Mouse (Mus musculus) CH12.LX (cell line): ENCODE measurements at regions not wholly inside any gene's neighbourhood (a gene's known extent, or its start where the extent isn't known, plus 50 kb on each side); places are given as distances from the start of the nearest gene placed in this dataset.

ENCODE experiments used
- DNase-seq: peaks from one replicate; pipeline ENCODE4 v3.0.0-alpha.2; 2013; ENCODE audit errors: extremely low read depth
- H3K27ac ChIP-seq: 2 replicates; pipeline ENCODE4 v1.5.1; 2012; ENCODE audit warnings: low read depth, mild to moderate bottlenecking, control low read depth, moderate library complexity; ENCODE audit not compliant: insufficient read depth
- H3K27me3 ChIP-seq: replicated peaks from 2 replicates; pipeline ENCODE3; 2012; ENCODE audit warnings: inconsistent platforms
- H3K36me3 ChIP-seq, 2 experiments: replicated peaks in 1 of 2; 2 replicates each; pipeline versions ENCODE3 to v1.6.1; 2012; ENCODE audit warnings: inconsistent platforms in 1 of 2, low read length in 1 of 2, mild to moderate bottlenecking in 1 of 2, mixed read lengths in 1 of 2, moderate library complexity in 1 of 2; ENCODE audit not compliant: control insufficient read depth in 1 of 2, insufficient read depth in 1 of 2
- H3K4me1 ChIP-seq, 2 experiments: 2 replicates each; pipeline ENCODE4 v1.6.1; 2012; ENCODE audit warnings: inconsistent platforms in 1 of 2, moderate library complexity in 1 of 2; ENCODE audit not compliant: insufficient read depth in 2 of 2, control insufficient read depth in 1 of 2
- H3K4me2 ChIP-seq: 2 replicates; pipeline ENCODE4 v1.6.1; 2012; ENCODE audit warnings: low read depth, mild to moderate bottlenecking, control low read depth; ENCODE audit not compliant: poor library complexity, insufficient read depth, severe bottlenecking
- H3K4me3 ChIP-seq, 3 experiments: fragments of 150-350 bp in 1 of 3; sonication (generic) in 1 of 3; replicated peaks in 1 of 3; 2 replicates each; pipeline versions ENCODE3 to v1.5.1; 2011 to 2012; ENCODE audit warnings: low read depth in 2 of 3, low read length in 2 of 3, mild to moderate bottlenecking in 2 of 3, moderate library complexity in 2 of 3, control low read depth in 1 of 3, improper control_type of control experiment in 1 of 3, inconsistent platforms in 1 of 3, mixed read lengths in 1 of 3; ENCODE audit not compliant: poor library complexity in 1 of 3
- H3K79me2 ChIP-seq: replicated peaks from 2 replicates; pipeline ENCODE4 v1.6.1; 2012; ENCODE audit warnings: mild to moderate bottlenecking, moderate library complexity; ENCODE audit not compliant: control insufficient read depth, poor library complexity, insufficient read depth, severe bottlenecking; ENCODE audit errors: extremely low read depth
- H3K9ac ChIP-seq: 2 replicates; pipeline ENCODE4 v1.6.1; 2012; ENCODE audit warnings: low read depth, mild to moderate bottlenecking, control low read depth, moderate library complexity; ENCODE audit not compliant: insufficient read depth
- H3K9me3 ChIP-seq: replicated peaks from 2 replicates; pipeline ENCODE3; 2012; ENCODE audit warnings: low read length, inconsistent platforms, mixed read lengths
- CHD1 ChIP-seq: IDR thresholded peaks from 2 replicates; pipeline ENCODE4 v1.6.1; 2012; ENCODE audit warnings: low read depth, low read length, improper control_type of control experiment, inconsistent platforms
- CHD2 ChIP-seq: IDR thresholded peaks from 2 replicates; pipeline ENCODE4 v1.6.1; 2011; ENCODE audit warnings: low read length, improper control_type of control experiment
- CTCF ChIP-seq, 2 experiments: IDR thresholded peaks in 1 of 2; conservative IDR thresholded peaks in 1 of 2; 2 replicates each; pipeline ENCODE4 v1.5.1; 2011 to 2012; ENCODE audit warnings: low read depth in 2 of 2, low read length in 2 of 2, improper control_type of control experiment in 1 of 2, inconsistent platforms in 1 of 2, mild to moderate bottlenecking in 1 of 2, moderate library complexity in 1 of 2
- E2F4 ChIP-seq: IDR thresholded peaks from 2 replicates; pipeline ENCODE4 v1.6.1; 2011; ENCODE audit warnings: low read depth, low read length, improper control_type of control experiment; ENCODE audit not compliant: insufficient replicate concordance
- ELF1 ChIP-seq: IDR thresholded peaks from 2 replicates; pipeline ENCODE4 v1.6.1; 2014; ENCODE audit warnings: low read depth, mild to moderate bottlenecking, inconsistent platforms, low read length, improper control_type of control experiment
- ETS1 ChIP-seq: conservative IDR thresholded peaks from 2 replicates; pipeline ENCODE4 v1.6.1; 2012; ENCODE audit warnings: low read depth, mild to moderate bottlenecking, inconsistent platforms, low read length, improper control_type of control experiment, moderate library complexity
- HCFC1 ChIP-seq: IDR thresholded peaks from 2 replicates; pipeline ENCODE4 v1.6.1; 2012; ENCODE audit warnings: low read depth, mild to moderate bottlenecking, inconsistent platforms, low read length, improper control_type of control experiment
- IRF4 ChIP-seq: IDR thresholded peaks from 2 replicates; pipeline ENCODE4 v1.6.1; 2014; ENCODE audit warnings: low read depth, mild to moderate bottlenecking, inconsistent platforms, low read length, improper control_type of control experiment
- JUN ChIP-seq: IDR thresholded peaks from 2 replicates; pipeline ENCODE4 v1.6.1; 2011; ENCODE audit warnings: low read depth, mild to moderate bottlenecking, low read length, improper control_type of control experiment, moderate library complexity; ENCODE audit not compliant: insufficient read depth
- JUND ChIP-seq: conservative IDR thresholded peaks from 2 replicates; pipeline ENCODE4 v1.6.1; 2011; ENCODE audit warnings: low read depth, low read length, improper control_type of control experiment
- KAT2A ChIP-seq: IDR thresholded peaks from 2 replicates; pipeline ENCODE4 v1.6.1; 2012; ENCODE audit warnings: low read length, improper control_type of control experiment, inconsistent platforms; ENCODE audit not compliant: insufficient replicate concordance
- MAX ChIP-seq: IDR thresholded peaks from 2 replicates; pipeline ENCODE4 v1.6.1; 2011; ENCODE audit warnings: low read length, improper control_type of control experiment
- MEF2A ChIP-seq: IDR thresholded peaks from 2 replicates; pipeline ENCODE4 v1.6.1; 2014; ENCODE audit warnings: low read depth, mild to moderate bottlenecking, inconsistent platforms, low read length, improper control_type of control experiment, borderline replicate concordance
- NELFE ChIP-seq: IDR thresholded peaks from 2 replicates; pipeline ENCODE4 v1.6.1; 2011; ENCODE audit warnings: low read depth, low read length, improper control_type of control experiment
- NRF1 ChIP-seq: IDR thresholded peaks from 2 replicates; pipeline ENCODE4 v1.6.1; 2014; ENCODE audit warnings: low read depth, mild to moderate bottlenecking, inconsistent platforms, low read length, improper control_type of control experiment, moderate library complexity
- PAX5 ChIP-seq: IDR thresholded peaks from 2 replicates; pipeline ENCODE4 v1.6.1; 2012; ENCODE audit warnings: low read length, inconsistent platforms, mixed read lengths
- POLR2A ChIP-seq: IDR thresholded peaks from 2 replicates; pipeline ENCODE4 v1.6.1; 2011; ENCODE audit warnings: low read depth, mild to moderate bottlenecking, improper control_type of control experiment, low read length
- RCOR1 ChIP-seq: conservative IDR thresholded peaks from 2 replicates; pipeline ENCODE4 v1.6.1; 2012; ENCODE audit warnings: low read depth, mild to moderate bottlenecking, inconsistent platforms, low read length, improper control_type of control experiment
- SIN3A ChIP-seq: IDR thresholded peaks from 2 replicates; pipeline ENCODE4 v1.6.1; 2012; ENCODE audit warnings: low read length, improper control_type of control experiment, inconsistent platforms
- TCF12 ChIP-seq: IDR thresholded peaks from 2 replicates; pipeline ENCODE4 v1.6.1; 2014; ENCODE audit warnings: low read depth, mild to moderate bottlenecking, inconsistent platforms, low read length, improper control_type of control experiment
- UBTF ChIP-seq: IDR thresholded peaks from 2 replicates; pipeline ENCODE4 v1.6.1; 2012; ENCODE audit warnings: low read depth, mild to moderate bottlenecking, inconsistent platforms, low read length, improper control_type of control experiment, moderate library complexity
- USF1 ChIP-seq: IDR thresholded peaks from 2 replicates; pipeline ENCODE4 v1.6.1; 2014; ENCODE audit warnings: low read depth, mild to moderate bottlenecking, inconsistent platforms, low read length, improper control_type of control experiment
- ZNF384 ChIP-seq: IDR thresholded peaks from 2 replicates; pipeline ENCODE4 v1.6.1; 2012; ENCODE audit warnings: low read depth, low read length, improper control_type of control experiment, inconsistent platforms
- dilution Hi-C: fragments of 300-500 bp; cut with MboI; formaldehyde crosslinking; loops from 2 replicates; pipeline ENCODE4 v1.14.3; 2020; ENCODE audit warnings: low sequenced_read_pairs; ENCODE audit not compliant: extremely low pct_unique_long_range_greater_than_20kb, extremely low pct_ligation_motif_present
- in situ Hi-C: fragments of 300-500 bp; cut with MboI; formaldehyde crosslinking; loops from 3 replicates; pipeline ENCODE4 v1.14.3; 2019; ENCODE audit warnings: low sequenced_read_pairs, low pct_ligation_motif_present, low pct_unique_long_range_greater_than_20kb, mixed read lengths

GRCm38 (mm10) chr1:35927049-35927415, 141.2 kb upstream of the Hs6st1 start:
- Histone ChIP-seq H3K9ac (no peak overlapping the region), H3K36me3 (no peaks in the 10 kb centered on the region), H3K4me2 (no peak overlapping the region), H3K79me2 (no peaks in the 10 kb centered on the region), H3K9me3 (no peaks in the 10 kb centered on the region), H3K4me1 (no peaks in the 10 kb centered on the region), H3K4me3 (no peak overlapping the region), H3K27ac (no peak overlapping the region), H3K27me3 (no peaks in the 10 kb centered on the region)
- dilution Hi-C loops: no loop called here
- DNase-seq: no peak
- in situ Hi-C loops: no loop called here
- no peak for TF ChIP-seq PAX5
- no peak for TF ChIP-seq JUND
- no peak for TF ChIP-seq ZNF384
- no peak for TF ChIP-seq E2F4
- no peak for TF ChIP-seq CHD2
- TF ChIP-seq MAX: no peak
- no peak for TF ChIP-seq ETS1
- no peak for TF ChIP-seq IRF4
- no peak for TF ChIP-seq SIN3A
- TF ChIP-seq RCOR1: no peak
- no peak for TF ChIP-seq ELF1
- no peak for TF ChIP-seq USF1
- TF ChIP-seq HCFC1: no peak
- TF ChIP-seq UBTF: no peak
- no peak for TF ChIP-seq POLR2A
- TF ChIP-seq JUN: no peak
- TF ChIP-seq NRF1: no peak
- TF ChIP-seq CHD1: no peak
- no peak for TF ChIP-seq NELFE

- no peak overlapping the region for H3K9ac ChIP-seq
- no peaks in the 10 kb centered on the region for H3K9me3 ChIP-seq
- no peaks in the 10 kb centered on the region for H3K79me2 ChIP-seq
- TF ChIP-seq NRF1 (no peak), ZNF384 (no peak), CHD2 (no peak), MEF2A (no peak), USF1 (no peak), CTCF (conservative IDR thresholded peaks at IDR 0.05 in 1 of 2, IDR thresholded peaks at IDR 0.05 in 1 of 2; ENCODE audit: low read depth in 2 of 2, low read length in 2 of 2) (no peak), KAT2A (no peak), E2F4 (no peak), TCF12 (no peak)
- dilution Hi-C loops: no loop called here
- in situ Hi-C loops: no loop called here
- no peak overlapping the region for H3K4me2 ChIP-seq
- no peaks in the 10 kb centered on the region for H3K36me3 ChIP-seq
- no peak overlapping the region for H3K4me3 ChIP-seq
- no peak overlapping the region for H3K27ac ChIP-seq
- no peak for DNase-seq
- H3K4me1 ChIP-seq: no peaks in the 10 kb centered on the region
- no peaks in the 10 kb centered on the region for H3K27me3 ChIP-seq
Measured at GRCm38 (mm10) chr1:35930351-35930750, 137.8 kb upstream of the Hs6st1 start.
